Mouse (Mus musculus) bone marrow macrophage, adult 2 months (primary cell): Measurements from ENCODE around the gene Cavin2.

ENCODE experiments used
- CTCF ChIP-seq: IDR thresholded peaks from 2 replicates; pipeline ENCODE4 v1.5.1; 2012; ENCODE audit warnings: low read depth, mild to moderate bottlenecking, low read length, moderate library complexity
- POLR2A ChIP-seq: IDR thresholded peaks from 2 replicates; pipeline ENCODE4 v1.6.1; 2012; ENCODE audit warnings: mild to moderate bottlenecking, low read depth, low read length, borderline replicate concordance

GRCm38 (mm10) chr1:51333557-51334285 is 44.8 kb downstream of the Cavin2 start:
- TF ChIP-seq CTCF (no peak), POLR2A (no peak)
